Mouse (Mus musculus) heart, adult 11 months (tissue): ENCODE data around the gene Lig4.

ENCODE experiments used
- DNase-seq: peaks from one replicate; pipeline ENCODE4 v3.0.0; 2022

The Lig4 gene

DNA sequence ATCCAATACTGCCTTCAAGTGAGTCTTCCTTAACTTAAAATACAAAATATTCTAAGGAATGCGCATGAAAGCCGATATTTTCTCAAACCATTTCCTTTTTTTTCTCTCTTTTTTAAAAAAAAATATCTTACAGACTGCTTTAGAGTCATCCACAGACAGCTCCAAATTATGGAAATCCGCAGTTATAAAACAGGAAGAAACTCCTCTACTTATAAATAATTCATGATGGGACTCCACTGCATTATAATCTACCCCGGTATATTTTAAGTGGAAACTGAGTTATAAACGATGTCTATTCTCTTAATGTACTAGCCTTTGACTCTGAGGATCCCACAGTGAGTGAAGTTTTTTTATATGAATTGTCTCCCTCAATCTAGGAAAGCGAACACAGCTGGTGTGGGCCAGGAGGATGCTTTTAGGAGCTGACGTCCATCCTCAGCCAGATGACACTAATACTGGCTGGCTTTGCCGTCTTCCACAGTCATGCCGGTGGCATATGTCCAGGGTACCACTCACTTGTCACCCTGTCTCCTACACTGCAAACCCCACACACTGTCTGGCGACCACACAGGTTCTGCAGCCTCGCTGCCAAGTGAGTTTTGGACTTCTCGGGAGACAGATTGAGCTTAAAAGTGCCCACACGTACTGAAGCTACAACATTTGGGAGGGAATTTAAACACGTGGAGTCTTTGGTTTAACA is 47.6 kb downstream of the Lig4 start:
- DNase-seq: no peak
